Mouse (Mus musculus): ENCODE data around the gene Golga5.

Golga5 gene

GRCm38 (mm10) chr12:102511363-102511762 lies 42.4 kb downstream of the Golga5 start:
- in situ Hi-C loops (cut with MboI, MseI): no loop called here

- in situ Hi-C loops (cut with MboI, MseI): no loop called here
Observed at GRCm38 (mm10) chr12:102514151-102514550, 45.2 kb downstream of the Golga5 start.

GRCm38 (mm10) chr12:102514751-102515150 lies 45.8 kb downstream of the Golga5 start:
- in situ Hi-C loops (cut with MboI, MseI): no loop called here

GRCm38 (mm10) chr12:102516151-102516550 lies 47.2 kb downstream of the Golga5 start:
- in situ Hi-C loops (cut with MboI, MseI): no loop called here

- in situ Hi-C loops (cut with MboI, MseI): no loop called here
Observed at GRCm38 (mm10) chr12:102517647-102518046, 48.7 kb downstream of the Golga5 start.

- in situ Hi-C loops (cut with MboI, MseI): no loop called here
Observed at GRCm38 (mm10) chr12:102519929-102520720, 51.2 kb downstream of the Golga5 start.

GRCm38 (mm10) chr12:102521777-102522319 lies 52.9 kb downstream of the Golga5 start:
- in situ Hi-C loops (cut with MboI, MseI): no loop called here

- in situ Hi-C loops (cut with MboI, MseI): no loop called here
Observed at GRCm38 (mm10) chr12:102524216-102524615, 55.3 kb downstream of the Golga5 start.

GRCm38 (mm10) chr12:102524760-102525159 lies 55.8 kb downstream of the Golga5 start:
- in situ Hi-C loops (cut with MboI, MseI): no loop called here

GRCm38 (mm10) chr12:102527989-102528388 lies 59.1 kb downstream of the Golga5 start:
- in situ Hi-C loops (cut with MboI, MseI): no loop called here

- in situ Hi-C loops (cut with MboI, MseI): no loop called here
Observed at GRCm38 (mm10) chr12:102535796-102536195, 66.9 kb downstream of the Golga5 start.

- in situ Hi-C loops (cut with MboI, MseI): no loop called here
Observed at GRCm38 (mm10) chr12:102540278-102540677, 71.3 kb downstream of the Golga5 start.

GRCm38 (mm10) chr12:102541168-102541567 lies 72.2 kb downstream of the Golga5 start:
- in situ Hi-C loops (cut with MboI, MseI): no loop called here

GRCm38 (mm10) chr12:102545122-102545521 lies 76.2 kb downstream of the Golga5 start:
- in situ Hi-C loops (cut with MboI, MseI): no loop called here

All from T-helper 2 cell (primary cell).